Mouse (Mus musculus) testis, adult 2 months (tissue): ENCODE data around the gene Fam219a. TPM values are rescaled to one million over a fixed set of nuclear protein-coding genes. Genes with fewer than 3 reads are reported as not detected.
A peak's percentile ranks its signal among the peaks of the same experiment; 100 is the strongest.

Experiments used
- H3K27ac ChIP-seq: fragments of 200-500 bp; 2 replicates; pipeline ENCODE4 v1.5.1; 2012; ENCODE audit warnings: low read depth, low read length; ENCODE audit not compliant: control insufficient read depth, insufficient read depth
- H3K27me3 ChIP-seq: fragments of 200-500 bp; 2 replicates; pipeline ENCODE4 v1.6.1; 2012; ENCODE audit warnings: mild to moderate bottlenecking, low read length, moderate library complexity; ENCODE audit not compliant: control insufficient read depth, insufficient read depth
- H3K36me3 ChIP-seq: fragments of 200-500 bp; 2 replicates; pipeline ENCODE4 v1.6.1; 2012; ENCODE audit warnings: mild to moderate bottlenecking, low read length; ENCODE audit not compliant: control insufficient read depth, insufficient read depth
- H3K4me1 ChIP-seq: fragments of 200-500 bp; 2 replicates; pipeline ENCODE4 v1.6.1; 2012; ENCODE audit warnings: low read length; ENCODE audit not compliant: control insufficient read depth, insufficient read depth
- H3K4me3 ChIP-seq: fragments of 200-500 bp; 2 replicates; pipeline ENCODE4 v1.5.1; 2012; ENCODE audit warnings: low read depth, mild to moderate bottlenecking, low read length, moderate library complexity, mixed read lengths; ENCODE audit not compliant: control insufficient read depth
- CTCF ChIP-seq: fragments of 200-500 bp; IDR thresholded peaks from 2 replicates; pipeline ENCODE4 v1.5.1; 2012; ENCODE audit warnings: low read depth, mild to moderate bottlenecking, inconsistent platforms, low read length, moderate library complexity; ENCODE audit not compliant: control insufficient read depth, insufficient read depth, insufficient replicate concordance
- POLR2A ChIP-seq: fragments of 200-500 bp; IDR thresholded peaks from 2 replicates; pipeline ENCODE4 v1.6.1; 2012; ENCODE audit warnings: low read depth, mild to moderate bottlenecking, inconsistent platforms, low read length, moderate library complexity; ENCODE audit not compliant: control insufficient read depth
- polyA plus RNA-seq: library from polyadenylated mRNA; depleted of rRNA; stranded (reverse); fragments of >200 nt; gene quantifications from 2 replicates; pipeline ENCODE4 v1.2.3, GENCODE M21; 2012

Gene Fam219a
- polyA plus RNA-seq, 1 experiment = 36.8 TPM

DNA sequence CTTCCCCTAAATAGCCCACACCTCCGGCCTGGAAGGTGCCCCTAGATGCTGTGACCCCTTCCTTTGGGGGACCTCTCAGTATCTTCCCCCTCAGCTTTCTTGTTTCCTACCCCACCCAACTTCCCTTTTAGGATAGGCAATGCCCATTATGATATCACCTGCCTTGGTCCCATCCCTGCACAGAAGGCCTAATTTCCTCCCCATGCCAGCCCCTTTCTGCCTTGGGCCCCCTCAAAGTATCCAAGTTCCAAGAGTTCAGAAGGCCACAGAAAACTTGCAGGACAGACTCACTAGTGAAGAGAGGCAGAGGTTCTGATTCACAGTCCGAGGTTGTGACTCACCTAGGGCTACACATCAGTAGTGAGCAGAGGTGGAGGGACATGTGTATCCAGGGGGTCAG lies 52.1 kb downstream of the Fam219a start, which contains the start of gene 1110017D15Rik:
Gene 1110017D15Rik (minus strand): TSS at position 101 of the 400 bp plus-strand sequence.
- TF ChIP-seq POLR2A (no peak), CTCF (no peak)
- peak within 1 kb of the TSS; percentile 47; the same call in 1 of the 2 replicates for H3K27ac ChIP-seq
- no peaks in the 10 kb centered on the region for H3K27me3 ChIP-seq
- no peaks in the 10 kb centered on the region for H3K36me3 ChIP-seq
- peak within 1 kb of the TSS; percentile 80 for H3K4me3 ChIP-seq
- H3K4me1 ChIP-seq = no peaks in the 10 kb centered on the region

DNA sequence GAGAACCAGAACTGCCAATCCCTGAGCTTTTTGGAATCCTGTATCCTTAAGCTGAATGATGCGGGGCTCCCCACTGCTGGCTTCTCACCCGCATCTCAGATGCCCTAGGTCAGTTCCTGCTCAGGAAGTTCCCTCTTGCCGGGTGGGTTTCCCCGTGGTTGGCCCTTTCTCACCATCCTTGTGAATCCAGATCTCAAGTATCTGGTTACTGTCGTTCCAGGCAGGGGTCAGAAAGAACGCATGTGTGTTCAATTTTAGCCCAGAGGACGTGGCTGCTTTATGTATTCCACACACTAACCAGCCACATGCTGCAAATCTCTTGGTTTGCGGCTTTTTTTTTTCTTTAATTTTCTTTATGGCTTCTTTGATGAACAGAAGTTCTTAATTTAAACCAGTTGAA lies 55.6 kb downstream of the Fam219a start:
- H3K27me3 ChIP-seq = no peaks in the 10 kb centered on the region
- TF ChIP-seq CTCF (no peak), POLR2A (no peak)
- H3K4me1 ChIP-seq = no peaks in the 10 kb centered on the region
- no peak overlapping the region for H3K4me3 ChIP-seq
- H3K27ac ChIP-seq = no peak overlapping the region
- no peaks in the 10 kb centered on the region for H3K36me3 ChIP-seq

DNA sequence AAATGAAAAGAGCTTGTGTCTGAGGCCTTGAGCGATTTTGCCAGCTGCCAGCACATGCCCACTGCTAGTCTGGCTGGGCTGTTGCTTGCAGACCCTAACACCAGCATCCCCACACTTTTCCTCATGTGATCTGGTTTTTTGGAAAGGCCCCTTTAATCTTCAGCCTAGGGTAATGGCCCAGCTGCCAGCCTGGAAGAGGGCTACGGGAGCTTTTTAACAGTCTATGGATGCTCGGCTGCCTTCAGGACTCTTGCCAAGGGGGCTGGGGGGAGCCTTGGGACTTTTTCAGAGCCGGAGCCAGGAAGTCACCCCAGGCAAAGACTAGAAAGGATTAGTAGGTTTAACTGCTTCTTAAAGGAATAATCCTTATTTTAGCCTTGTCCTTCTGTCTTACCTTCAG lies 56.0 kb downstream of the Fam219a start:
- no peak overlapping the region for H3K4me3 ChIP-seq
- H3K36me3 ChIP-seq = no peaks in the 10 kb centered on the region
- H3K27me3 ChIP-seq = no peaks in the 10 kb centered on the region
- TF ChIP-seq CTCF (no peak), POLR2A (no peak)
- H3K4me1 ChIP-seq = peaks cover under 1% of the 10 kb centered on the region
- no peak overlapping the region for H3K27ac ChIP-seq

DNA sequence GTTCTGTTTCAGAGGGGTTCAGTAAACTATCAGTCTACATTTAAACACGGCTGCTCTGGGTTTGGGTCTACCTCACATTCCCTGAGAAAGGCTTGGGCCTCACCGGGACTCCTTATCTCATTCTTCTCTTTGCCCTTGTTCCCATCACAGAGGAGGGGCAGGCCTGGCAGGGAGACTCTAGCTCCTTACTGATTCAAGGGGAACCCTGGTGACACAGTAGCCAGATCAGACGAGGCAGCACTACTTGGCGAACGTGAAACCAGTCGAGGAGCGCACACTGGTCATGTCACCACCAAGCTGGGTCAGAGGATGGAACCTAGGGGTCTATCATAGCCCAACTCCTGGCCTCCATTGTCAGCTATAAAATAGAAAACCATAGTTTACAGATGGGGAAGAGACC lies 61.3 kb downstream of the Fam219a start:
- Histone ChIP-seq H3K27me3 (no peaks in the 10 kb centered on the region), H3K36me3 (no peaks in the 10 kb centered on the region), H3K27ac (no peak overlapping the region), H3K4me3 (peak overlapping the region; percentile 91), H3K4me1 (peaks cover 33% of the 10 kb centered on the region)
- no peak for TF ChIP-seq POLR2A
- no peak for TF ChIP-seq CTCF

DNA sequence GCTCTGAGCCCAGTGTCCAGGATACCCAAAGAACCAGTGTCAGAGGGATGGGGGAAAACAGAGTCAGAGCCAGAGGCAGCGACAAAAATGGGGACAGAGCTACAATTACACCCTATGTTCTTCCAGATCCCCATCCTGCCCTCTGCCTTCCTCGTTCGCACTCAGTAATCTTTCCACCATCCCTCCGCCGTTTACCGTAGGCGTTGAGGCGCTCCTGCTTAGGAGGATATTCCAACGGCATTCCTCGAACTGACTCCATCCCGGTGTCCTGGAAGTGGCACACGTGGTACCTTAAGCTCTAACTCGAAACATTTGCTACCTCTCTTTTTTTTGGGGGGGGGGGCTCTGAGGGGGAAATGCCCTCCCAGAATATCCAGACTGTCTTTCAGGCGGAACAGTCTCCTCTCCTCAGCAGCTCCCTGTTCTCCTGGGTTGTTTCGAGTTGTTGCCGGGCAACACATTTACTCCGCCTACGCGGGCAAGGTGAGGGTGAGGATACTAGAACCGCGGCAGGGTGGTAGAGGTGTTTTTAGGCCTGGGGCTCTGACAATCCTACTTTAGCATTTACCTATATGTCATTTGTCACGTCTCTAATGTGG lies 61.9 kb downstream of the Fam219a start:
- Histone ChIP-seq H3K27ac (peak overlapping the region; percentile 52; the same call in 1 of the 2 replicates), H3K27me3 (no peaks in the 10 kb centered on the region), H3K36me3 (no peaks in the 10 kb centered on the region), H3K4me1 (peaks cover 39% of the 10 kb centered on the region), H3K4me3 (peak overlapping the region; percentile 91)
- TF ChIP-seq CTCF (no peak), POLR2A (peak; percentile 19; the same call in 1 of the 2 replicates)

DNA sequence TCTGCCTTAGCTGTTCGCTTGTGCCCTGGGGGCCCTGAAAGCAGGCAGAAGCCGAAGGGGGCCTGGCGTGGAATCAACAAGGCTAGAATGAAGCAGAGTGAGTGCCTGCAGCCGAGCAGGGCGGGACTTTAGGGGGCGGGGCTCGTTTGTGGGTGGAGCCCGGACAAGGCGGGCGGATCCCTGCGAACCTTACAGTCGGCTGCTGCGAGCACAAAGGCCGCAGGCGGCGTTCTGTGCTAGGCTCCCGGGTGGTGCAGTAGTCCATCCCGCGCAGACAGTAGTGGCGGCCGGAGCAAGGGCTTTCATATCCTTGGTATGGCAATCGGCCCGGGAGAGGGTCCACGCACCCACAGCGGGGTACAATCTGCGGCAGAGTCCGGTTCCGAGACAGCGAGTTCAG lies 62.4 kb downstream of the Fam219a start:
- no peaks in the 10 kb centered on the region for H3K27me3 ChIP-seq
- peak; percentile 63; the same call in 1 of the 2 replicates for TF ChIP-seq POLR2A
- TF ChIP-seq CTCF = no peak
- peak overlapping the region; percentile 52; the same call in 1 of the 2 replicates for H3K27ac ChIP-seq
- H3K4me1 ChIP-seq = peaks cover 44% of the 10 kb centered on the region
- peak overlapping the region; percentile 91 for H3K4me3 ChIP-seq
- no peaks in the 10 kb centered on the region for H3K36me3 ChIP-seq

DNA sequence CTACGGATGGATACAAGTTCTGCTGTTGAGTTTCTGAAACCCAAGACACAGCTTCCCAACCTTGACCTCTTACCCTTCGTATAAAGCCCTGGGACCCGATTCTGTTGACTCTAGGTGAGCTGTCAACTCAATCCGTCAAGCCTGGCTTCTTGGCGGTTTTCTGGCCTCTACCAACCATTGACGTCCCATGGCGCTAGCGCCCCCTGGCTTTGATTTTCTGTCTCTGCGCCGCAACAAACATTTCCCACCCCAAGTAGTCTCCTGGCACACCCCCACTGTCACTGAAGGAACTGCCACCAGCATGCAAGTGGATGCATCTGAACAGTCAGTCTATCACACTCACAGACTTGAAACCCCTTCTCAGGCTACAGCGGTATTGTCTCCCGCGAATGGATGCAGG lies 63.2 kb downstream of the Fam219a start:
- Histone ChIP-seq H3K36me3 (no peaks in the 10 kb centered on the region), H3K27ac (no peak overlapping the region), H3K4me3 (peak overlapping the region; percentile 91), H3K4me1 (peaks cover 44% of the 10 kb centered on the region), H3K27me3 (no peaks in the 10 kb centered on the region)
- TF ChIP-seq CTCF (peak; percentile 59), POLR2A (no peak)

DNA sequence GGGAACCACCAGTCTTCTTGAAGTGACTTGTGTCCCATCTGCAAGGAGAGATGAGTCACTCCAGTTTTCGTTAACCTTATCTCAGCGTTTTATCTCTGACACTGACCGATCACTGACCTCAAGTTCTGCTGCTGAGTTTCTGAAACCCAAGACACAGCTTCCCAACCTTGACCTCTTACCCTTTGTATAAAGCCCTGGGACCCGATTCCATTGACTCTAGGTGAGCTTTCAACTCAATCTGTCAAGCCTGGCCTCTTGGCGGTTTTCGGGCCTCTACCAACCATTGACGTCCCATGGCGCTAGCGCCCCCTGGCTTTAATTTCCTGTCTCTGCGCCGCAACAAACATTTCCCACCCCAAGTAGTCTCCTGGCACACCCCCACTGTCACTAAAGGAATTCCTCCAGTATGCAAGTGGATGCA lies 64.2 kb downstream of the Fam219a start:
- H3K4me1 ChIP-seq = peaks cover 44% of the 10 kb centered on the region
- H3K27me3 ChIP-seq = no peaks in the 10 kb centered on the region

More for the DNA sequence above, 64.2 kb downstream of the Fam219a start:
- H3K36me3 ChIP-seq = no peaks in the 10 kb centered on the region
- TF ChIP-seq CTCF (peak; percentile 36; the same call in 1 of the 2 replicates), POLR2A (no peak)
- peak overlapping the region; percentile 91 for H3K4me3 ChIP-seq
- no peak overlapping the region for H3K27ac ChIP-seq
